Mouse (Mus musculus): ENCODE data around the gene Riox2. TPM values are rescaled to one million over a fixed set of nuclear protein-coding genes. Genes with fewer than 3 reads are reported as not detected.
A peak's percentile ranks its signal among the peaks of the same experiment; 100 is the strongest.
"Not testable (repeated sequence)": the region's sequence is repeated elsewhere in the genome, so short reads cannot be mapped to it uniquely, and the experiment has no call there.

Riox2 gene
- 19.9 and 21.6 TPM in 2 replicates for polyA plus RNA-seq (2016; fragmentation: Nextera tagmentation; extraction: Ambion mirVana)

GRCm38 (mm10) chr16:59471637-59472278, at the start of gene Riox2:
Gene Riox2, plus strand, starts transcription at chr16:59471775.
- peaks cover 4% of the 10 kb centered on the region; the same call in 1 of the 2 replicates for H3K4me1 ChIP-seq
- no peaks in the 10 kb centered on the region for H3K9me3 ChIP-seq (replicated peaks)
- peak within 1 kb of the TSS; percentile 64 for H3K9ac ChIP-seq
- no peaks in the 10 kb centered on the region for H3K36me3 ChIP-seq
- no peaks in the 10 kb centered on the region for H3K27me3 ChIP-seq
- H3K4me2 ChIP-seq (replicated peaks), result peak within 1 kb of the TSS; percentile 81
- peak within 1 kb of the TSS; percentile 68 for H3K4me3 ChIP-seq
- 2% methylated on average over 56 of the region's 56 CpGs for WGBS
- peak; percentile 95 for ATAC-seq (ENCODE audit: low FRiP score)
- no peak within 1 kb of the TSS for H3K27ac ChIP-seq

- WGBS, result 61% methylated on average over 7 of the region's 7 CpGs
- ATAC-seq (ENCODE audit: low FRiP score), result no peak
Observed at GRCm38 (mm10) chr16:59427960-59428359, 43.6 kb upstream of the Riox2 start.

DNA sequence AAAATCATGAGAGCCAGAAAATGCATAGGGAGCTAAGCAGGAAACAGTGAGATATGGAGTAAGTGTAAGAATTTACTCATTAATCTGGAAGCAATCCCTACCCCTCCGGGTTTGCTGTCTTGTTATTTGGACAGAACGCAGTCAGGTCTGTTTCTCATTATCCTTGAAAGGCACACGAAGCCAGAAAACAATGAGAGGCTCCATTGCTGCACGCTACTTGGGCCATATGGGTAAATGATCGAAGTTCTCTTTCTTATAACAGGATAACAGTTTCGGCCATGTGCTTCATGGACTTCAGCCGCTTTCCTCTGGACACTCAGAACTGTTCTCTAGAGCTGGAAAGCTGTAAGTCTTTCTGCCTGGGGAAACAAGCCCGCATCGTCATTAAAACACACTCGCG, 38.4 kb upstream of the Riox2 start:
- Histone ChIP-seq H3K27ac (no peak overlapping the region), H3K4me3 (no peak overlapping the region), H3K36me3 (no peaks in the 10 kb centered on the region), H3K27me3 (no peaks in the 10 kb centered on the region), H3K9ac (no peak overlapping the region), H3K4me2 (replicated peaks) (no peak overlapping the region), H3K4me1 (no peaks in the 10 kb centered on the region), H3K9me3 (replicated peaks) (no peaks in the 10 kb centered on the region)
- no peak for ATAC-seq (ENCODE audit: low FRiP score)
- 72% methylated on average over 11 of the region's 11 CpGs for WGBS

More at GRCm38 (mm10) chr16:59427960-59428359, 43.6 kb upstream of the Riox2 start:
- H3K9ac ChIP-seq, result no peak overlapping the region
- H3K36me3 ChIP-seq, result no peaks in the 10 kb centered on the region
- no peak overlapping the region for H3K4me3 ChIP-seq
- H3K4me1 ChIP-seq, result no peaks in the 10 kb centered on the region
- no peak overlapping the region for H3K27ac ChIP-seq
- H3K4me2 ChIP-seq (replicated peaks), result no peak overlapping the region
- no peaks in the 10 kb centered on the region for H3K27me3 ChIP-seq
- no peaks in the 10 kb centered on the region for H3K9me3 ChIP-seq (replicated peaks)

DNA sequence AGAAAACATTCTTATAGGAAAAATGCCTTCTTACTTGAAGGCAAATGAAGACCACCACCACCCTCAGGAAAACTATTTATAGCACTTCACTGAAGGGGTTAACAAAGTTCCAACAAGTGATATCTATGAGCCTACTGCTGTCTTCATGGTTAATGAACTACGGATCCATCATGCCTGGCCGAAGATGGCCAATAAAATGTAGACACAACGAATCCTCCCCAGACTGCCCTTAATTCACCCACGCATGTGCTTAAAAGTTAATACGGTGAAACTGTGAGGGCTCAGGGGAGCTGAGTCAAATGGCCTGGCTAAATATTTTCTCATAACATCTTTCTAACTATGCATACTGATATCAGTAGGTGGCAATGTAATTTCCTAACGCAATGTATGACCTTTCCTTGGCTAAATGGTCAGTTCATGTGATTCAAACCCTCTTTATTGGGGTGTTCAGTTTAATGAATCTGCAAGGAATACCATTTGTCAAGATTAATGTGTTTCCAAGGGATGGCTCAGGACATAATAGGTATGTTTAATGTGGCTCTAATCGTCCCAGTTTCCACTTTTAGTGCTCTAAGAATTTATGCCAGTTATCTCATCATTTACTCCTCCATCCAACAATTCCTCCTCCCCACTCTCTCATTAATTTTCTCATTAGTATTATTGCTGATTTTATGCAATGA, 26.6 kb upstream of the Riox2 start:
- Histone ChIP-seq H3K9ac (no peak overlapping the region), H3K4me2 (replicated peaks) (no peak overlapping the region), H3K4me3 (no peak overlapping the region), H3K27me3 (no peaks in the 10 kb centered on the region), H3K36me3 (no peaks in the 10 kb centered on the region), H3K9me3 (replicated peaks) (no peaks in the 10 kb centered on the region), H3K4me1 (no peaks in the 10 kb centered on the region), H3K27ac (no peak overlapping the region)
- ATAC-seq (ENCODE audit: low FRiP score), result no peak
- 76% methylated on average over 7 of the region's 7 CpGs for WGBS

- no peak for ATAC-seq (ENCODE audit: low FRiP score)
- H3K9ac ChIP-seq, result no peak overlapping the region
- no peaks in the 10 kb centered on the region for H3K27me3 ChIP-seq
- H3K4me1 ChIP-seq, result no peaks in the 10 kb centered on the region
- no peak overlapping the region for H3K4me2 ChIP-seq (replicated peaks)
- H3K27ac ChIP-seq, result no peak overlapping the region
- WGBS, result 92% methylated on average over 1 of the region's 1 CpGs
- H3K4me3 ChIP-seq, result no peak overlapping the region
- no peaks in the 10 kb centered on the region for H3K36me3 ChIP-seq
- no peaks in the 10 kb centered on the region for H3K9me3 ChIP-seq (replicated peaks)
Observed at GRCm38 (mm10) chr16:59448181-59448580, 23.4 kb upstream of the Riox2 start.

- Histone ChIP-seq H3K4me2 (replicated peaks) (no peak overlapping the region), H3K9me3 (replicated peaks) (no peaks in the 10 kb centered on the region), H3K4me1 (no peaks in the 10 kb centered on the region), H3K4me3 (no peak overlapping the region), H3K27ac (no peak overlapping the region), H3K9ac (no peak overlapping the region), H3K27me3 (no peaks in the 10 kb centered on the region), H3K36me3 (no peaks in the 10 kb centered on the region)
- no peak for ATAC-seq (ENCODE audit: low FRiP score)
Observed at GRCm38 (mm10) chr16:59449092-59449491, 22.5 kb upstream of the Riox2 start.

GRCm38 (mm10) chr16:59451813-59452212, 19.8 kb upstream of the Riox2 start:
- Histone ChIP-seq H3K4me2 (replicated peaks) (no peak overlapping the region), H3K9me3 (replicated peaks) (no peaks in the 10 kb centered on the region), H3K27me3 (no peaks in the 10 kb centered on the region), H3K4me3 (no peak overlapping the region), H3K4me1 (no peaks in the 10 kb centered on the region), H3K27ac (no peak overlapping the region), H3K9ac (no peak overlapping the region), H3K36me3 (no peaks in the 10 kb centered on the region)
- no peak for ATAC-seq (ENCODE audit: low FRiP score)
- 90% methylated on average over 5 of the region's 5 CpGs for WGBS

- H3K36me3 ChIP-seq; H3K27me3 ChIP-seq; H3K4me1 ChIP-seq; H3K27ac ChIP-seq; H3K4me3 ChIP-seq; H3K9ac ChIP-seq; H3K9me3 ChIP-seq (replicated peaks); H3K4me2 ChIP-seq (replicated peaks): not testable (repeated sequence)
- 77% methylated on average over 5 of the region's 5 CpGs for WGBS
- 0 out of 2 replicates have a peak, but pooled peaks have one; percentile 35 for ATAC-seq (ENCODE audit: low FRiP score)
Observed at GRCm38 (mm10) chr16:59459259-59459861, 12.2 kb upstream of the Riox2 start.

DNA sequence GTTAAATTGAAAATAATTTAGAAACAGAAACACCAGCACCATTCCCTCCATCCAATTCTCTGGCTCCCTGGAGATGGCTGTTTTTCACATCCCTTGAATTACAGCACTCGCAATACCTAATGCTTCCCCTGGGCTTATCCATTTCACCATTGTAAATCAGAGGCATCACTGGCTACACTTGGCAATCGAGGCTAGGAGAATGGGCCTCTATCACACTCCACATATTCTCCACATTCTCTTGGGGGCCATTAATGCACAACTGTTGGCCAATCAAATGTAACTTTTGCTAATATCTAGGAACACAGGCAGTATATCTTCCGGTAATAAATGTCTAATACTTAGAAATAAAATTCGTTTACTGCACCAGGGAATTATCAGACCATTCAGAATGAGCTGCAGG, 8.0 kb upstream of the Riox2 start:
- Histone ChIP-seq H3K27ac (no peak overlapping the region), H3K9ac (no peak overlapping the region), H3K27me3 (no peaks in the 10 kb centered on the region), H3K4me2 (replicated peaks) (no peak overlapping the region), H3K36me3 (no peaks in the 10 kb centered on the region), H3K4me1 (no peaks in the 10 kb centered on the region), H3K9me3 (replicated peaks) (0 out of 2 replicates have a peak, but pooled peaks cover 6% of the 10 kb centered on the region), H3K4me3 (no peak overlapping the region)
- no peak for ATAC-seq (ENCODE audit: low FRiP score)
- WGBS, result 77% methylated on average over 4 of the region's 4 CpGs

DNA sequence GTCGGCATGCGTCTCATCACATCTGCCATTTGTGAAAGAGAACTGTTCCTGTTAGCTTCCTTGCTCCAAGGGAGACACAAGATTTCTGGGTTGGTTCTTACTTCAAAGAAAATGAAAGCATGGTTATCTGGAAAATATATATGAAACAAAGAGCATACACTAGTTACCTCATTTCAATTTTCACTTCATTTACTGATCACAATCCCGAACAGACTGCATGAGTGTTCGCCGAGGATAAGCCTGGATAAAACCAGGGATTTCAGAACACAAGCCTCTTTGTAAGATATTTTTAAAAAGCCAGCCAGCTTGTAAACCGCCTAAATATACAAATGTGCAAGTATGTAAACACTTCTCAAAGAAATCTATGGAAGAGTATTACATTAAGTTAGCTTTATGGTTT, 7.6 kb upstream of the Riox2 start:
- Histone ChIP-seq H3K4me1 (no peaks in the 10 kb centered on the region), H3K27ac (no peak overlapping the region), H3K27me3 (no peaks in the 10 kb centered on the region), H3K4me3 (no peak overlapping the region), H3K36me3 (no peaks in the 10 kb centered on the region), H3K9me3 (replicated peaks) (0 out of 2 replicates have a peak, but pooled peaks cover 6% of the 10 kb centered on the region), H3K9ac (no peak overlapping the region), H3K4me2 (replicated peaks) (no peak overlapping the region)
- no peak for ATAC-seq (ENCODE audit: low FRiP score)
- WGBS, result 93% methylated on average over 6 of the region's 6 CpGs

DNA sequence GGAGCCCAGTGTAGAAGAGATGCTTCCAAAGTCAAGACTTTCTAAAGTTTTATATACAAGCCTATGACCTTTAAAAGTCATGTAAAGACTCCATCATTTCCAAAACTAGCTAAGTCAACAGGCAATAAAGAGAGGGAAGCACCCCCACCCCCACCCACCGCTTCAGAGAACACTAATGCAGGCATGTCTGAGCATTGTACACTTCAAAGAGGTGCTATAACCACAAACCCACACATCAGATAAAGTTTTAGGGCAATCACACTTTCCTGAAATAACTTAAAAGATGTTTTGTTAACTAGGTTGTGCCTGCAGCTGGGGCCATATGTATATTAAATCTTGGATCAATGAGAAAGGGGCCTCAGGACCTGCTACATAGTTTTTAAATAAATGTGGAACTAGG, 1.7 kb upstream of the Riox2 start:
- H3K4me1 ChIP-seq, result peaks cover 4% of the 10 kb centered on the region; the same call in 1 of the 2 replicates
- no peak overlapping the region for H3K9ac ChIP-seq
- 0 out of 2 replicates have a peak, but pooled peaks cover 2% of the 10 kb centered on the region for H3K9me3 ChIP-seq (replicated peaks)
- no peaks in the 10 kb centered on the region for H3K27me3 ChIP-seq
- ATAC-seq (ENCODE audit: low FRiP score), result no peak
- no peak overlapping the region for H3K27ac ChIP-seq
- 83% methylated on average over 1 of the region's 1 CpGs for WGBS
- H3K4me3 ChIP-seq, result no peak overlapping the region
- no peaks in the 10 kb centered on the region for H3K36me3 ChIP-seq
- H3K4me2 ChIP-seq (replicated peaks), result no peak overlapping the region

DNA sequence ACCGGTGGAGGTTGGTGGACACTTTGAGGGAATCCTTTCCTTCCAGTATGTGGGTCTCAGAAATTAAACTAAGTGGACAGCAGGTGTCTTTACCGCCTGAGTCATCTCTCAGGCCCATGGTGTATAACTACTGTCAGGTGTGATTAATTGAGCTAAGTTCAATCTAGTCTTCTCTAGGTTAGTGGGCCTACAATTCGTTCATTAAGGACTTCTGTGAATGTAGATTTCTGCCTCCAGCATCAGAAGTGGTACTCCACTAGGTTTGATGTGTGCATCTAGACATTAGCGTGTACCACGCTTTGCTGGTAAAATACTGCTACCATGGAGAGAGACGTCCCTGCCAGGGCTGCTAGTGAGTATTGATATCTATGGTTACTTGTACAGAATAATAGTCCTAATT, 971 bp downstream of the Riox2 start:
- Histone ChIP-seq H3K9me3 (replicated peaks) (no peaks in the 10 kb centered on the region), H3K4me1 (peaks cover 4% of the 10 kb centered on the region; the same call in 1 of the 2 replicates), H3K4me3 (peak overlapping the region; percentile 68), H3K27ac (no peak overlapping the region), H3K4me2 (replicated peaks) (peak overlapping the region; percentile 81), H3K36me3 (no peaks in the 10 kb centered on the region), H3K27me3 (no peaks in the 10 kb centered on the region), H3K9ac (no peak overlapping the region)
- 56% methylated on average over 6 of the region's 6 CpGs for WGBS
- ATAC-seq (ENCODE audit: low FRiP score), result no peak

All from hindbrain, embryonic 12.5 days (tissue).